Mouse (Mus musculus) lung, postnatal 36 days (tissue): Measurements from ENCODE around the gene Wdr46.

ENCODE experiments used
- DNase-seq: peaks from one replicate; pipeline ENCODE4 v3.0.0; 2022; ENCODE audit warnings: mixed read lengths

Wdr46 gene

DNA sequence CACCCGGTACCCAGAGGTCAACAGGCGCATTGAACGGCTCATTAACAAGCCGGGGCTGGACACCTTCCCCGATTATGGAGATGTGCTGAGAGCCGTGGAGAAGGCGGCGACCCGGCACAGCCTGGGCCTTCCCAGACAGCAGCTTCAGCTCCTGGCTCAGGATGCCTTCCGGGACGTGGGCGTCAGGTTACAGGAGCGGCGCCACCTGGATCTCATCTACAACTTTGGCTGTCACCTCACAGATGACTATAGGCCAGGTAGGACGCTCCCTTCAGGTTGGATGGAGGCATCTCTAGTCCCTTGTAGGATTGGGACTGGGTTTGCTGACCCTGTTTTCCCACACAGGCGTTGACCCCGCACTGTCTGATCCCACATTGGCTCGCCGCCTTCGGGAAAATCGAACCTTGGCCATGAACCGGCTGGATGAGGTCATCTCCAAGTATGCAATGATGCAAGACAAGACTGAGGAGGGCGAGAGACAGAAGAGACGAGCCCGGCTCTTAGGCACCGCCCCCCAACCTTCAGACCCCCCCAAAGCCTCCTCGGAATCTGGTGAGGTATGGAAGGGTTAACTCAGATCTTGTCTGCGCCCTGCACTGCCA, 28.5 kb upstream of the Wdr46 start:
- DNase-seq = no peak

DNA sequence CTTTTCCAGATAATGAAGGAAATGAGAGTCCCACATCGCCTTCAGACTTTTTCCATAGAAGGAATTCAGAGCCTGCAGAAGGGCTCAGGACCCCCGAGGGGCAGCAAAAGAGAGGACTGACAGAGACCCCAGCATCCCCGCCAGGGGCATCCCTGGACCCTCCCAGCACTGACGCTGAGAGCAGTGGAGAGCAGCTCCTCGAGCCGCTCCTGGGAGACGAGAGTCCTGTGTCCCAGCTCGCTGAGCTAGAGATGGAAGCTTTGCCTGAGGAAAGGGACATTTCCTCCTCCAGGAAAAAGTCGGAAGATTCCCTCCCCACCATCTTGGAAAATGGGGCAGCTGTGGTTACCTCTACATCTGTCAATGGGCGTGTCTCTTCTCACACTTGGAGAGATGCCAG, 27.2 kb upstream of the Wdr46 start:
- no peak for DNase-seq

DNA sequence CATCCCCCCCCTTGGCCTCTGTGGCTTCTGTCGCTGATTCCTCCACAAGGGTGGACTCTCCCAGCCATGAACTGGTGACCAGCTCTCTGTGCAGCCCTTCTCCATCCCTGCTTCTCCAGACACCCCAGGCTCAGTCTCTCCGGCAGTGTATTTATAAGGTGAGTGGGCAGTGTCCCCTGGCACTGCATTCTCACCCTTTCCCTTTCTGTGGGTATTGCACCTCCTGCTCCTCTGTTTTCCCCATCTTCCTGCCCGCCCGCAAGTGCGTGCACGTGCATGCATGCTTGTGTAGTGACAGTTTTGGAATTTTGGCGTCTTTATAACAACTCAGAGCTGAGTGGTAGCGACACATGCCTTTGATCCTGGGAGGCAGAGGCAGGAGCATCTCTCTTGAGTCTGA, 26.6 kb upstream of the Wdr46 start:
- DNase-seq = no peak

DNA sequence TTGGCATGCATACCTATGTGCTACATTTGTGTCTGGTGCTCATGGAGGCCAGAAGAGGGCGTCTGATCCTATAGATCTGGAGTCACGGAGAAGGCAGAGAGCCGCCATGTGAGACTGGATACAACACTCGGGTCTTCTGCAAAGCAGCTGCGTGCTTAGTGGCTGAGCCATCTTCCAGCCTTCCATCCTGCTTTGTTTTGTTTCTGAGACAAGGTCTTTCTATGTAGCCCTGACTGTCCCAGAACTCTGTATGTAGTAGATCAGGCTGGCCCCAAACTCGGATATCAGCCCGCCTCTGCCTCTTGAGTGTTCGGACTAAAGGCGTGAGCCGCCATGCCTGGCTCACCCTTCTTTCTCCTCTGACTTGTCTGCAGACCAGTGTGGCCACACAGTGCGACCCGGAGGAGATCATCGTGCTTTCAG, 25.5 kb upstream of the Wdr46 start:
- no peak for DNase-seq

DNA sequence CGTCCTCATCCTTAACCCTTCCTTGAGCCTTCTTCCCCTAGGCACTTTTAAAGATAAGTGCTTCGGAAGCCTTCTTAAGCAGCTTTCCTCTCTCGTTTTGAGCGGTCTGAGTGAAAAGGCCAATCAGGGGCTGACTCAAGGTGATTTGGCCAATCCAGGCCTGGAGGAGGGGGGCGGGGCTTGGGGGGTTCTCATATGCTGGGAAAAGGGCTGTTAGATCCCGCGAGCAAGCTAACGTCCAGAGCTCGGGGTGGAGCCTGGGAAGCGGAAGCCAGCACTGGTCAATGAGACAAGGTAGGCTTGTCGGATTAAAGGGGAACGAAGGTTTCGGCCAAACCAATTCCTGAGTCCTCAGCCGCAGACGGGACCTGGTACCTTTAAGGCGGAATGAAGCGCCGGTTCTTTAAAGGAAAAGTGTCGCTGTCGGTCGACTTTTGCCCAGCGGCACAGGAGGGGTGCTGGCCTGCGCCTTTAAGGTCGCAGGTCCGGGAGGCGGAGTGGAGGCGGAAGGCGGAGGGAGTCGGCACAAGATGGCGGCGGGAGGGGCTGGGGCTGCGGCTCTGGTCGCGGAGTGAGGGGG, 24.7 kb upstream of the Wdr46 start, which contains the start of the genes Tapbp and Zbtb22:
Tapbp (plus strand) TSS at position 229 of the 580 bp plus-strand sequence.
Zbtb22 (plus strand) TSS at position 234 of the 580 bp plus-strand sequence.
- DNase-seq = peak; percentile 98

DNA sequence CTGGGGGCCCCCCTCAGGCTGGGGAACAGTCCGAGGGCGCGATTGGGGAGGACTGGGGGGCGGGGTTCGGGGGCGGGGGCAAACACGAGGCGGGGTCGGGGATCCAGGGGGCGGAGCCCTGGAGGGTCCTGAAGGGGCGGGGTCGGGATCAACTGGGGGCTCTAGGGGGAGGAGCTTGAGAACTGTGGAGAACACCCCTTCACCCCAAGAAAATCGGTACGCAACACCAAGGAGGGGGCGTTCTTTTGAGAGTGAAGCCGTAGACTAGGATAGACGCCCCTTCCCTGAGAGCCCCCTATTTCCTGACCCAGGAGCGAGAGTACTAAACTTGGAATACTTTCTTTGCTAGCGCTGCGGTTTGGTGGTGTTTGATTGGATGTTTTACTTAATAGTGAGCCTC, 24.2 kb upstream of the Wdr46 start:
- DNase-seq = peak; percentile 46

DNA sequence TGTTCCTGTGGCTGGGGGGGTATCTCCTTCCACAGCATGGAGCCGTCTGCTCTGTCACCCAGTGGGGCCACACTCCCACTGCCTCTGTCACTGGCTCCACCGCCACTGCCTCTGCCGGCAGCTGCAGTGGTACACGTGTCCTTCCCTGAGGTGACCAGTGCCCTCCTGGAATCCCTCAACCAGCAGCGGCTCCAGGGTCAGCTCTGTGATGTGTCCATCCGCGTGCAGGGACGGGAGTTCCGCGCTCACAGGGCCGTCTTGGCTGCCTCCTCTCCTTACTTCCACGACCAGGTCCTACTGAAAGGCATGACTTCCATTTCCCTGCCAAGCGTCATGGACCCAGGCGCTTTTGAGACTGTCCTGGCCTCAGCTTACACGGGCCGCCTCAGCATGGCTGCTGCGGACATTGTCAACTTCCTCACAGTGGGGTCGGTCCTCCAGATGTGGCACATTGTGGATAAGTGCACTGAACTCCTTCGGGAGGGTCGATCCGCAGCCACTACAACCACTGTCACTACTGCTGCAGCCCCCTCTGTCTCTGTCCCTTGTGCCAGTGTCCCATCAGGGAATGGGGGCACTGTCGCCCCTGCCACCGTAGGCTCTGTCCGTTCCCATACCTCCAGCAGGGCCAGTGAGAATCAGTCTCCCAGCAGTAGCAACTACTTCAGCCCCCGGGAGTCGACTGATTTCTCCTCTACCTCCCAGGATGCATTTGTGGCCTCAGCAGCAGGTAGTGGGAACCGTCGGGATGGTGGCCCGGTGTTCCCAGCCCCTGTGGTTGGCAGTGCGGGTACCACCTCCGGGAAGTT, 23.4 kb upstream of the Wdr46 start:
- DNase-seq = no peak

DNA sequence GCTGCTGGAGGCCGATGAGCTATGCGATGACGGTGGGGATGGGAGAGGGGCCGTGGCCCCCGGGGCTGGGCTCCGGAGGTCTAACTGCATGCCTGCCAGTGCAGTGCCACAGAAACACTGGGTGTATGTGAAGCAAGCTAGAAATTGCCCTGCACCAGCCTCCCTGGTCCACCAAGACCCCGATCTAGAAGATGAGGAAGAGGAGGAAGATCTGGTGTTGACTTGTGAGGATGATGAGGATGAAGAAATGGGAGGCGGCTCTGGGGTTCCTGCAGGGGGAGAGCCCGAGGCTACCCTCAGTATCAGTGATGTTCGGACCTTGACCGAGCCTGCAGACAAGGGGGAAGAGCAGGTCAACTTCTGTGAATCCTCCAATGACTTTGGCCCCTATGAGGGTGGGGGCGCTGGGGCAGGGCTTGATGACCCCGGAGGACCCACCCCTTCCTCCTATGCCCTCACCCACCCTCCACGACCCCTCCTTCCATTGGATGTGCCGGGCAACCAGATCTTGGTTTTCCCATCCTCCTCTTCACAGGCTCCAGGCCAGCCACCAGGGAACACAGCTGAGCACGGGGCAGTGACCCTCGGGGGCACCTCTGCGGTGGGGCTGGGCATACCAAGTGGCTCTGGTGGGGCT, 22.7 kb upstream of the Wdr46 start:
- DNase-seq = no peak

DNA sequence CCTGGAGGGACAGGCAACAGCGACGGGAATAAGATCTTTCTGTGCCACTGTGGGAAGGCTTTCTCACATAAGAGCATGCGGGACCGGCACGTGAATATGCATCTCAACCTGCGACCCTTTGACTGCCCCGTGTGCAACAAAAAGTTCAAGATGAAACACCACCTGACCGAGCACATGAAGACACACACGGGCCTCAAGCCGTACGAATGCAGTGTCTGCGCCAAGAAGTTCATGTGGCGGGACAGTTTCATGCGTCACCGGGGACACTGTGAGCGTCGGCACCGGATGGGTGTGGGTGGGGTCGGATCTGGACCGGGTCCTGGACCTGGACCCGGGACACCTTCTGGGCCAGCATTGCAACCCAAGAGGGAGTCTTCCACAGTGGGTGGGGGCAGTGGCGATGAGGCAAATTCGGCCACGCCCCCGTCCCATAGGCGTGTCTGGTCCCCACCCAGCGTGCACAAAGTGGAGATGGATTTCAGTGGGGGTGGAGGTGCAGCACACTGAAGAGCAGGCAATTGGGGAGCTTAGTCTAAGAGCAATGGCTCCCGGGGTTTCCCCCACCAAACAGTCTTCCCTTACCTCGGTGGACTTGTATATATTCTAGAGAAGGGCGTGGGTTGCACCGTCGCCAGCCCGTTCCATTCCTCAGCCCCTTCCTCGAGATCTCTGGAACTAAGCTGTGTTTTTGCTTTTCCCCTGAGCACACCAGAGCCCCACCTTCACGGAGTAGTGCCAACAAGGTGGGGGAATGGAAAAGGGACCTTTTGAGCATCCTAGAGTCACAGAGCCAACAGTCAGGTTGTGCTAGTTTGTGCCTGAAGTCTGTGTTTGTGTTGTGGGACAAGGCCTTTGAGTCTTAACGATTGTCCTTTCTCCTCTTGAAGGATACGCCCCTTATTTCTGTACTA, 21.9 kb upstream of the Wdr46 start:
- peak; percentile 50 for DNase-seq

DNA sequence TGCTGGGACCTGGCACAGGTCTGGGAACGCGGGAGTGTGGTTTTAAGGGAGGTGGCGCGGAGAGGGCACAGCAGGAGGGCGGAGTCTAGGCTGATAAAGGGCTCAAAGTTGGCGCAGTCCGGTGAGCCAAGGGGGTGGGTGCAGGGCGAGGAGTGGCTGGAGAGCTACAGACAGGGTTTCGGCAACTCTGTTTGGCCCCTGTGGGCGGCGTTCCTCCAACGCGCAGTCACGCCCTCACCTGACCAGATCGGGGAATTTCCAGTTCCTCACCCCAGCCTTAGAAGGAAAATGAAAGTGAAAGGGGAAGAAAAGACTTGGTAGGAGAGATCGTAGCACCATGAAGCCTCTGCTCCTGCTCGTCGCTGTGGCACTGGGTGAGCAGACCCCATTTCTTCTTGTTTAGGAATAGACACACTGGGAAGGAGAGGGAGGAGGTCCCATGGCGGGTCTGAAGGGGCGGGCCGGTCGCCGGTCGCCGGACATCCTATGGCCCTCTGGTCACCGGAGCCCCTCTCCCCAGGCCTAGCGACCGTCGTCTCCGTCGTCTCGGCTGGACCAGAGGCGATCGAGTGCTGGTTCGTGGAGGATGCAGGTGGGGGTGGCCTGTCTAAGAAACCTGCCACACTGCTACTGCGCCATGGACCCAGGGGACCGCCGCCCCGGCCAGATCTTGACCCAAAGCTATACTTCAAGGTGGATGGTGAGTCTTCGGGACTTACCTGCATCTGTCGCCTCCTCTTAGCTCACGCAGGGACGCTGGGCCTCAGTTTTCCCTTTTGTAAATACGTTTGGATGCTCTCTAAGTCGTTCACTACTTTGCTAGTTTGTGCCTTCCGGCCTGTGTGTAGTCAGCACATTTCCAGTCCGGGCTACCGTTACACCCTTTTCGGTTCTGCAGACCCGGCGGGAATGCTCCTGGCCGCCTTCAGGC, 20.8 kb upstream of the Wdr46 start:
- peak; percentile 96 for DNase-seq

DNA sequence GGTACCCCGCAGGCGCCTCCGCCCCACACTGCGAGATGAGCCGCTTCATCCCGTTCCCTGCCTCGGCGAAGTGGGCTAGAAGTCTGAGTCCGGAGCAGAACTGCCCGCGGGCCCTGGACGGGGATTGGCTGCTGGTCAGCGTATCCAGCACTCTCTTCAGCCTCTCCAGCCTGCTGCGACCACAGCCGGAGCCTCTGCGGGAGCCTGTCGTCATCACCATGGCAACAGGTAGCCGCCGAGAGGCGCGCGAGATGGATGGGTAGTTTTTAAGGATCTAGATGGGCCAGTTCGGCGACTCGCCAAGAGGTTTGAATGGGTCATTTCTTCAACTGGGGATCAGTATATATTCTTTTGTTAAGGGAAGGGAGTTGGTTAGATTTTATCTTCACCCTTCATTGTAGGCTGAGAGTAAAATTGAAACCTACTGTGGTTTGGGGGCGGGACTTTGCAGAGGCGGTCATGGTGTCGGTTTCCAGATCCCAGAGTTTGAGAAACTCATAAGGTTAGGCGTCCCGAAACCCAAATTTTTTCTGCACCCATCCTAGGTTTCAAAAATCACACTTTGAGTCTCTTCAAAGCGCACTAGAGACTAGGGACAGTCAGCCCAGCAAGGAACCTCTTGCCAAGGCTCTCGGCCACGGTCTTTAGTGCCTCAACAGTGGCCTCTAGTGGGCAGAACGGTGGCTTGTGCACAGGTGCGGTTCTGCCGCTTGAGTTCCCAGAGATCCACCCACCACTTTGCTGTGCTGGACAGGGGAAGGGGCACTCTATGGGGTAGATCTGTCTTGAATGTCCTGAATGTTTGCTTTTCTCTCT, 20.0 kb upstream of the Wdr46 start:
- peak; percentile 95 for DNase-seq

DNA sequence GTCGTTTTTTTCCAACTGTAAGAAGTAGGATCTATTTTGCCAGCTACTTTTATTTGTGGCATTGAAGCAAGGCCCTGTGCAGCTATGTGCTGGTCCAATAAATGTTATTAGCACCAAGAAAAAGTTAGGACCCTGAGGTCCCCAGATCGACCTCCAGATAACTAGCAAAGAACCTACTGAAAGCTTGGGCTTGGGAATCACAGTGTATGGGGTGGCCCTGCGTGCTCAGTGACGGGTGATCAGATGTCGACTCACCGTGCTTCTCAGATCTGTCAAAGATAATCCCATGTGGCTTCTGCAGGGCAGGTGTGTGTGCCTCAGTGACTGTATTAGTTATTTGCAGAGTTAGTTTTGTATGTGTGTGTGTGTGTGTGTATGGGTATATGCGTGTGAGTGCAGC, 19.1 kb upstream of the Wdr46 start:
- no peak for DNase-seq

DNA sequence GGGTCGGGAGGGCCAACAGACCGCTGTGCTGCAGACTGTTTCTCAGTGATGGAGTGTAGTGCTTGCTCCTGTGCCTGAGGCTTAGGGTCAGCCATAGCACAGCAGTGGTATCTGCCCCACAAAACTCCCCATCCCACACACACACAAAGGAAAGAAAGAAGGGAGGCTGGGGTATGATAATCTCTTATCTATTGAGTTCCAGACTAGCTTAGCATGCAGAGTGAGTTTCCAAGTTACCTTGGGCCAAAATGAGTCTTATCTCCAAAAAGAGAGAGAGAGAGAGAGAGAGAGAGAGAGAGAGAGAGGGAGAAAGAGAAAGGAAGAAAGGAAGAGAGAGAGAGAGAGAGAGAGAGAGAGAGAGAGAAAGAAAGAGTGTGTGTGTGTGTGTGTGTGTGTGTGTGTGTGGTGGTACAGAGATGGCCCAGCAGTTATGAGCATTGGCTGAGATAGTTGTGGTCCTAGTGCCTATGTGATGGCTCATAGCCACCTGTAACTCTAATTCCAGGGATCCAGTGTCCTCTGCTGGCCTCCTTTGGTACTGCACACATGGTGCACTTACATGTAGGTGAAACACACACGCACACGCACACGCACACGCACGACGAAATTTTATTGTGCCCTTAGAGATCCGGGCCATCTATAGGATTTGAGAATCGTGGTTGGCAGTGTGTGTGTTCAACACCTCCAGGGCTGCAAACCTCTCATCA, 15.7 kb upstream of the Wdr46 start:
- DNase-seq = peak; percentile 71

DNA sequence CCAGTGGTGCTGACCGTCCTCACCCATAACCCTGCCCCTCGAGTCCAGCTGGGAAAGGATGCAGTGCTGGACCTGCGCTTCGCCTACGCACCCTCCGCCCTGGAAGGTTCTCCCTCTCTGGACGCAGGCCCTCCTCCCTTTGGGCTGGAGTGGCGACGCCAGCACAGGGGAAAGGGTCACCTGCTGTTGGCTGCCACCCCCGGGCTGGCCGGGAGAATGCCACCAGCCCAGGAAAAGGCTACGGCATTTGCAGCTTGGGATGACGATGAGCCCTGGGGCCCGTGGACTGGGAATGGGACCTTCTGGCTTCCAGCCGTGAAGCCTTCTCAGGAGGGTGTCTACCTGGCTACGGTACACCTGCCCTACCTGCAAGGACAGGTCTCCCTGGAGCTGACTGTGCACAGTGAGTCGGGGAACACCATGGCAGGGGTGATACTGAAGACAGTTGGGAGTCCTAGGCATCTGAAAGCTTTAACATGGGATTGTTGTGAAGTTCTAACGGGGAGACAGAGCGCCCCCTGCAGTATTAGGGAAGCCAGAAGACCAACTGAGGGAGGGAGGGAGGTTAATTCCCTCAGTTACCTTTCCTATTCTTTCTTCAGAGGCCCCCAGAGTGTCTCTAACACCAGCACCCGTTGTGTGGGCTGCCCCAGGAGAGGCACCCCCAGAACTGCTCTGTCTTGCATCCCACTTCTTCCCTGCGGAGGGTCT, 14.9 kb upstream of the Wdr46 start:
- DNase-seq = no peak

DNA sequence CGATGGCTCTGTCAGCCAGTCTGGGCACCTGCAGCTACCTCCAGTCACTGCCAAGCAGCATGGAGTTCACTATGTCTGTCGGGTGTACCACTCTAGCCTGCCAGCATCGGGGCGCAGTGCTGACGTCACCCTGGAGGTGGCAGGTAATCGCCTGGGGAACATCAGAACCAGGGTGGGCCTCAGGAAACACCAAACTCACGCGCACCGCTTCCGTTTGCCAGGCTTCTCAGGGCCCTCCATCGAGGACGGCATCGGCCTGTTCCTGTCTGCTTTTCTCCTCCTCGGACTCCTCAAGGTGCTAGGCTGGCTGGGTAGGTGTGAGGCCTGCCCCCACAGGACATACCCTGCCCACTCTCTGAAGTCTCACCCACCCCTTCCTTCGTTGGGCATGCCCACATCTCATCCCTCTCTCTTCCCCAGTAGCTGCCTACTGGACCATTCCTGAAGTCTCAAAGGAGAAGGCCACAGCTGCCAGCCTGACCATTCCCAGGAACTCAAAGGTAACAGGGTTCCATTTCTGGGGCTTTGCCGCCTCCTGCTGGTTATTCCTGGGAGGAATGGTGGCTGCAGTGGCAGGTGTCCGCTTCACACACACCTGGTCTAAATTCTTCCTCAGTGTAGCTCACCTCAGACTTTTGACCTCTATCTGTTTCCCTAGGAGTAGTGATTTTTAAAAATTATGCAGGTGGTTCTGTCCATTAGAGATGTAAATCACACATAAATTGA, 14.1 kb upstream of the Wdr46 start:
- peak; percentile 42 for DNase-seq

DNA sequence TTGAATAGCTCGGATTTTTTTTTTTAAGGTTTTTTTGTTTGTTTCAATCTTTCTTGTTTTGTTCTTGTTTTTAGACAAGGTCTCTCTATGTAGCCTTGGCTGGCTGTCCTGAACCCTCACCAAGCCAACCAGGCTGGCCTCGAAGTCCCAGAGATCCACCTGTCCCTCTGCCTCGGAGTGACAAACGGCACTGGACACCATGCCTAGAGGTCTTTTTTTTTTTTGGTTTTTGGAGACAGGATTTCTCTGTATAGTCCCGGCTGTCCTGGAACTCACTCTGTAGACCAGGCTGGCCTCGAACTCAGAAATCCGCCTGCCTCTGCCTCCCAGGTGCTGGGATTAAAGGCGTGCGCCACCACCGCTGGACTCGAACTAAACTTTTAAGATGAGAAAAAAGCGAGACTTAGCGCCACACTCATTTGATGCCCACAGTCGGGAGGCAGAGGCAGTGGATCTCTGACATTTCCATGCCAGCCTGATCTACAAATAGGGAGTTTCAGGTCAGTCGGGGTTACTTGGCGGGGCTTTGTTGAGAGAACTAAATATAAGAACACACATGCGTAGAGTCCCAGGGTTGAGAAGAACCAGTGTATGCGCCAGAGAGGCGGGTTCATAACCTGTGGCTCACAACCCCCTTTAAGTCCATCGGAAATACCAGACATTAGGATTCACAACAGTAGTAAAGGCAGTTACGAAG, 12.1 kb upstream of the Wdr46 start:
- no peak for DNase-seq
